Mouse (Mus musculus): ENCODE measurements at regions not wholly inside any gene's neighbourhood (a gene's known extent, or its start where the extent isn't known, plus 50 kb on each side); places are given as distances from the start of the nearest gene placed in this dataset.
A peak's percentile ranks its signal among the peaks of the same experiment; 100 is the strongest.

GRCm38 (mm10) chr10:38895656-38896055 lies 69.7 kb upstream of the Lama4 start:
- Histone ChIP-seq H3K9me3 (ENCODE audit: control insufficient read depth, low read length) (no peaks in the 10 kb centered on the region), H3K4me2 (ENCODE audit: low read length) (no peak overlapping the region), H3K27me3 (replicated peaks; ENCODE audit: control insufficient read depth, insufficient read depth, low read length) (no peaks in the 10 kb centered on the region), H3K9ac (replicated peaks; ENCODE audit: low read depth, low read length) (no peak overlapping the region), H3K36me3 (ENCODE audit: control insufficient read depth, insufficient read depth) (no peaks in the 10 kb centered on the region), H3K4me1 (replicated peaks; ENCODE audit: control insufficient read depth, insufficient read depth, low read length) (no peaks in the 10 kb centered on the region), H3K4me3 (replicated peaks; ENCODE audit: low read length) (no peak overlapping the region), H3K27ac (ENCODE audit: low read length) (no peak overlapping the region)
- ATAC-seq, result no peak
- WGBS, result 84% methylated on average over 3 of the region's 3 CpGs

GRCm38 (mm10) chr10:38897573-38897972 lies 67.7 kb upstream of the Lama4 start:
- Histone ChIP-seq H3K9me3 (ENCODE audit: control insufficient read depth, low read length) (no peaks in the 10 kb centered on the region), H3K9ac (replicated peaks; ENCODE audit: low read depth, low read length) (no peak overlapping the region), H3K36me3 (ENCODE audit: control insufficient read depth, insufficient read depth) (no peaks in the 10 kb centered on the region), H3K27ac (ENCODE audit: low read length) (no peak overlapping the region), H3K4me3 (replicated peaks; ENCODE audit: low read length) (no peak overlapping the region), H3K4me1 (replicated peaks; ENCODE audit: control insufficient read depth, insufficient read depth, low read length) (no peaks in the 10 kb centered on the region), H3K27me3 (replicated peaks; ENCODE audit: control insufficient read depth, insufficient read depth, low read length) (no peaks in the 10 kb centered on the region), H3K4me2 (ENCODE audit: low read length) (no peak overlapping the region)
- no peak for ATAC-seq
- WGBS, result 69% methylated on average over 5 of the region's 5 CpGs

GRCm38 (mm10) chr10:38906121-38906520 lies 59.2 kb upstream of the Lama4 start:
- 47% methylated on average over 3 of the region's 3 CpGs for WGBS
- no peak for ATAC-seq
- peaks cover 8% of the 10 kb centered on the region; the same call in 1 of the 2 replicates for H3K4me1 ChIP-seq (replicated peaks; ENCODE audit: control insufficient read depth, insufficient read depth, low read length)
- no peak overlapping the region for H3K4me3 ChIP-seq (replicated peaks; ENCODE audit: low read length)
- no peak overlapping the region for H3K9ac ChIP-seq (replicated peaks; ENCODE audit: low read depth, low read length)
- no peaks in the 10 kb centered on the region for H3K27me3 ChIP-seq (replicated peaks; ENCODE audit: control insufficient read depth, insufficient read depth, low read length)
- H3K36me3 ChIP-seq (ENCODE audit: control insufficient read depth, insufficient read depth), result no peaks in the 10 kb centered on the region
- no peaks in the 10 kb centered on the region for H3K9me3 ChIP-seq (ENCODE audit: control insufficient read depth, low read length)
- no peak overlapping the region for H3K27ac ChIP-seq (ENCODE audit: low read length)
- no peak overlapping the region for H3K4me2 ChIP-seq (ENCODE audit: low read length)

GRCm38 (mm10) chr10:38907835-38908234 lies 57.5 kb upstream of the Lama4 start:
- H3K4me1 ChIP-seq (replicated peaks; ENCODE audit: control insufficient read depth, insufficient read depth, low read length), result peaks cover 8% of the 10 kb centered on the region; the same call in 1 of the 2 replicates
- no peaks in the 10 kb centered on the region for H3K9me3 ChIP-seq (ENCODE audit: control insufficient read depth, low read length)
- no peak overlapping the region for H3K4me3 ChIP-seq (replicated peaks; ENCODE audit: low read length)
- H3K36me3 ChIP-seq (ENCODE audit: control insufficient read depth, insufficient read depth), result no peaks in the 10 kb centered on the region
- WGBS, result 78% methylated on average over 2 of the region's 2 CpGs
- H3K27me3 ChIP-seq (replicated peaks; ENCODE audit: control insufficient read depth, insufficient read depth, low read length), result no peaks in the 10 kb centered on the region
- H3K9ac ChIP-seq (replicated peaks; ENCODE audit: low read depth, low read length), result no peak overlapping the region
- no peak overlapping the region for H3K27ac ChIP-seq (ENCODE audit: low read length)
- no peak for ATAC-seq
- H3K4me2 ChIP-seq (ENCODE audit: low read length), result no peak overlapping the region

GRCm38 (mm10) chr10:38908277-38908676 lies 57.0 kb upstream of the Lama4 start:
- no peak overlapping the region for H3K4me2 ChIP-seq (ENCODE audit: low read length)
- peak; percentile 86 for ATAC-seq
- H3K27me3 ChIP-seq (replicated peaks; ENCODE audit: control insufficient read depth, insufficient read depth, low read length), result no peaks in the 10 kb centered on the region
- H3K27ac ChIP-seq (ENCODE audit: low read length), result no peak overlapping the region
- peaks cover 8% of the 10 kb centered on the region; the same call in 1 of the 2 replicates for H3K4me1 ChIP-seq (replicated peaks; ENCODE audit: control insufficient read depth, insufficient read depth, low read length)
- no peaks in the 10 kb centered on the region for H3K36me3 ChIP-seq (ENCODE audit: control insufficient read depth, insufficient read depth)
- WGBS, result 51% methylated on average over 9 of the region's 9 CpGs
- H3K9me3 ChIP-seq (ENCODE audit: control insufficient read depth, low read length), result no peaks in the 10 kb centered on the region
- no peak overlapping the region for H3K9ac ChIP-seq (replicated peaks; ENCODE audit: low read depth, low read length)
- H3K4me3 ChIP-seq (replicated peaks; ENCODE audit: low read length), result no peak overlapping the region

- ATAC-seq, result no peak
- Histone ChIP-seq H3K4me3 (replicated peaks; ENCODE audit: low read length) (no peak overlapping the region), H3K36me3 (ENCODE audit: control insufficient read depth, insufficient read depth) (no peaks in the 10 kb centered on the region), H3K4me1 (replicated peaks; ENCODE audit: control insufficient read depth, insufficient read depth, low read length) (peaks cover 8% of the 10 kb centered on the region; the same call in 1 of the 2 replicates), H3K9me3 (ENCODE audit: control insufficient read depth, low read length) (no peaks in the 10 kb centered on the region), H3K27ac (ENCODE audit: low read length) (no peak overlapping the region), H3K4me2 (ENCODE audit: low read length) (no peak overlapping the region), H3K9ac (replicated peaks; ENCODE audit: low read depth, low read length) (no peak overlapping the region), H3K27me3 (replicated peaks; ENCODE audit: control insufficient read depth, insufficient read depth, low read length) (no peaks in the 10 kb centered on the region)
- WGBS, result 98% methylated on average over 1 of the region's 1 CpGs
Observed at GRCm38 (mm10) chr10:38909152-38909732, 56.1 kb upstream of the Lama4 start.

GRCm38 (mm10) chr10:38909843-38910242 lies 55.5 kb upstream of the Lama4 start:
- no peaks in the 10 kb centered on the region for H3K36me3 ChIP-seq (ENCODE audit: control insufficient read depth, insufficient read depth)
- ATAC-seq, result no peak
- H3K9me3 ChIP-seq (ENCODE audit: control insufficient read depth, low read length), result no peaks in the 10 kb centered on the region
- no peak overlapping the region for H3K4me2 ChIP-seq (ENCODE audit: low read length)
- H3K4me1 ChIP-seq (replicated peaks; ENCODE audit: control insufficient read depth, insufficient read depth, low read length), result peaks cover 8% of the 10 kb centered on the region; the same call in 1 of the 2 replicates
- no peak overlapping the region for H3K27ac ChIP-seq (ENCODE audit: low read length)
- 87% methylated on average over 2 of the region's 2 CpGs for WGBS
- no peak overlapping the region for H3K9ac ChIP-seq (replicated peaks; ENCODE audit: low read depth, low read length)
- no peaks in the 10 kb centered on the region for H3K27me3 ChIP-seq (replicated peaks; ENCODE audit: control insufficient read depth, insufficient read depth, low read length)
- H3K4me3 ChIP-seq (replicated peaks; ENCODE audit: low read length), result no peak overlapping the region

- Histone ChIP-seq H3K4me2 (ENCODE audit: low read length) (no peak overlapping the region), H3K9ac (replicated peaks; ENCODE audit: low read depth, low read length) (no peak overlapping the region), H3K9me3 (ENCODE audit: control insufficient read depth, low read length) (no peaks in the 10 kb centered on the region), H3K36me3 (ENCODE audit: control insufficient read depth, insufficient read depth) (no peaks in the 10 kb centered on the region), H3K27ac (ENCODE audit: low read length) (no peak overlapping the region), H3K4me1 (replicated peaks; ENCODE audit: control insufficient read depth, insufficient read depth, low read length) (peaks cover 5% of the 10 kb centered on the region; the same call in 1 of the 2 replicates), H3K27me3 (replicated peaks; ENCODE audit: control insufficient read depth, insufficient read depth, low read length) (no peaks in the 10 kb centered on the region), H3K4me3 (replicated peaks; ENCODE audit: low read length) (no peak overlapping the region)
- ATAC-seq, result no peak
- 87% methylated on average over 2 of the region's 2 CpGs for WGBS
Observed at GRCm38 (mm10) chr10:38913013-38913412, 52.3 kb upstream of the Lama4 start.

Measured in forebrain, embryonic 16.5 days (tissue).